Mouse (Mus musculus) bone marrow, adult 2 months (tissue): ENCODE measurements around the gene Kcnd3. TPM values are rescaled to one million over a fixed set of nuclear protein-coding genes. Genes with fewer than 3 reads are reported as not detected.

ENCODE experiments used
- H3K27ac ChIP-seq: fragments of 200-500 bp; 2 replicates; pipeline ENCODE4 v1.5.1; 2012; ENCODE audit warnings: low read depth, mild to moderate bottlenecking, control low read depth, inconsistent platforms, low read length; ENCODE audit not compliant: control insufficient read depth, poor library complexity, insufficient read depth
- H3K4me1 ChIP-seq: fragments of 200-500 bp; 2 replicates; pipeline ENCODE4 v1.6.1; 2011; ENCODE audit warnings: low read length; ENCODE audit not compliant: control insufficient read depth, insufficient read depth
- H3K4me3 ChIP-seq: fragments of 200-500 bp; replicated peaks from 2 replicates; pipeline ENCODE3; 2011; ENCODE audit warnings: mild to moderate bottlenecking, low read depth, low read length, control low read depth; ENCODE audit not compliant: control insufficient read depth
- CTCF ChIP-seq: fragments of 200-500 bp; IDR thresholded peaks from 2 replicates; pipeline ENCODE4 v1.5.1; 2011; ENCODE audit warnings: low read length, control low read depth; ENCODE audit not compliant: control insufficient read depth, insufficient read depth
- POLR2A ChIP-seq: fragments of 200-500 bp; IDR thresholded peaks from 2 replicates; pipeline ENCODE4 v1.6.1; 2011; ENCODE audit warnings: low read depth, mild to moderate bottlenecking, control low read depth, low read length, borderline replicate concordance; ENCODE audit not compliant: control insufficient read depth
- WGBS: fragments of 180-500 bp; shearing (Covaris S2); methylation state at CpG from one replicate; pipeline ENCODE4 v1.1.7; 2018; 5-methylcytosine and 5-hydroxymethylcytosine counted together
- polyA plus RNA-seq: library from polyadenylated mRNA; stranded (reverse); fragments of >200 nt; gene quantifications from 2 replicates; pipeline ENCODE4 v1.2.4, GENCODE M21; 2011; ENCODE audit warnings: low replicate concordance; ENCODE audit not compliant: missing spikeins, insufficient read depth, insufficient read length

Kcnd3 gene
- polyA plus RNA-seq, 1 experiment: not detected

- TF ChIP-seq POLR2A (no peak), CTCF (no peak)
- H3K27ac ChIP-seq: no peak overlapping the region
- WGBS: 74% methylated on average over 2 of the region's 2 CpGs
Measured at GRCm38 (mm10) chr3:105592246-105592645, 140.1 kb downstream of the Kcnd3 start.

DNA sequence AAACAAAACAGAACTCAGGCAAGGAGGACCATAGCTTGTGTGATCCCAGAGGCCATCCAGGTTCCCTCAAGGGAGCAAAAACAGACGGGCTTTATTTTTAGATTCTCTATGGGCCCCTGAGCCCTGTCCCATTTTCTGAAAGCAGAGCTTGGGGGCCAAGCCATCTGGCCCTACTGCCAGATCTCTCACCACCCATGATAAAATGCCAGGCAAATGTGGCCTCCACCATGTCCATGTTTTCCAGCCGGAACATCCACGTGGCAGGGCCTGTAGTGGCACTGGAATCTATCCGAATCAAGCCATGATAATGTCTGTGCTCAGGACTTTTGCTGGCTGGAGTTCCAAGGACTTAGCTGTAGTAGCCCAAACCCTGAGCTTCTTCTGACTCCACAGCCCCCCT, 148.4 kb downstream of the Kcnd3 start:
- Histone ChIP-seq H3K4me1 (no peaks in the 10 kb centered on the region), H3K4me3 (no peak overlapping the region), H3K27ac (no peak overlapping the region)
- TF ChIP-seq CTCF: no peak
- TF ChIP-seq POLR2A: no peak
- 77% methylated on average over 4 of the region's 4 CpGs for WGBS

More at GRCm38 (mm10) chr3:105592246-105592645, 140.1 kb downstream of the Kcnd3 start:
- no peak overlapping the region for H3K4me3 ChIP-seq
- no peaks in the 10 kb centered on the region for H3K4me1 ChIP-seq

GRCm38 (mm10) chr3:105602966-105603365, 150.8 kb downstream of the Kcnd3 start:
- TF ChIP-seq POLR2A (no peak), CTCF (no peak)
- Histone ChIP-seq H3K4me3 (no peak overlapping the region), H3K27ac (no peak overlapping the region), H3K4me1 (no peaks in the 10 kb centered on the region)
- 81% methylated on average over 5 of the region's 5 CpGs for WGBS

- TF ChIP-seq CTCF (no peak), POLR2A (no peak)
- H3K4me3 ChIP-seq: no peak overlapping the region
- no peak overlapping the region for H3K27ac ChIP-seq
- no peaks in the 10 kb centered on the region for H3K4me1 ChIP-seq
- 67% methylated on average over 5 of the region's 5 CpGs for WGBS
Measured at GRCm38 (mm10) chr3:105605726-105606125, 153.6 kb downstream of the Kcnd3 start.

DNA sequence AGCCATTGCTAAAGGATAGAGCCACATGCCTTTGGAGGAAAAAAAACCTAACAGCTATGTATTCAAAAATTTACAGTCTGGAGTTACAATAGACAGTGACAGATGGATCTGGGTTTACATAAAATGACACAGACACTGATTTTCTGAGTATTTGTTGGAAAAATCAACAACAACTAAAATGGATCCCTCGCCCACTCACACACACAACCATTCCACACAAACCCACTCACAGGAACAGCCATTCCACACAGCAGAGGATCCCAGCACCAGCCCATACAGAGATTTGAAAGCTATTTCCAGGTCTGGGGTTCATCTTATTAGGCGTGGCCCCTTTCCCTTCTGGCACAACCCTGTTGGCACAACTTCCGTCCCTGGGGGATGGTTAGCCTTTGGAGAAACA, 156.7 kb downstream of the Kcnd3 start:
- TF ChIP-seq POLR2A (no peak), CTCF (no peak)
- Histone ChIP-seq H3K27ac (no peak overlapping the region), H3K4me3 (no peak overlapping the region), H3K4me1 (no peaks in the 10 kb centered on the region)
- 70% methylated on average over 3 of the region's 3 CpGs for WGBS

DNA sequence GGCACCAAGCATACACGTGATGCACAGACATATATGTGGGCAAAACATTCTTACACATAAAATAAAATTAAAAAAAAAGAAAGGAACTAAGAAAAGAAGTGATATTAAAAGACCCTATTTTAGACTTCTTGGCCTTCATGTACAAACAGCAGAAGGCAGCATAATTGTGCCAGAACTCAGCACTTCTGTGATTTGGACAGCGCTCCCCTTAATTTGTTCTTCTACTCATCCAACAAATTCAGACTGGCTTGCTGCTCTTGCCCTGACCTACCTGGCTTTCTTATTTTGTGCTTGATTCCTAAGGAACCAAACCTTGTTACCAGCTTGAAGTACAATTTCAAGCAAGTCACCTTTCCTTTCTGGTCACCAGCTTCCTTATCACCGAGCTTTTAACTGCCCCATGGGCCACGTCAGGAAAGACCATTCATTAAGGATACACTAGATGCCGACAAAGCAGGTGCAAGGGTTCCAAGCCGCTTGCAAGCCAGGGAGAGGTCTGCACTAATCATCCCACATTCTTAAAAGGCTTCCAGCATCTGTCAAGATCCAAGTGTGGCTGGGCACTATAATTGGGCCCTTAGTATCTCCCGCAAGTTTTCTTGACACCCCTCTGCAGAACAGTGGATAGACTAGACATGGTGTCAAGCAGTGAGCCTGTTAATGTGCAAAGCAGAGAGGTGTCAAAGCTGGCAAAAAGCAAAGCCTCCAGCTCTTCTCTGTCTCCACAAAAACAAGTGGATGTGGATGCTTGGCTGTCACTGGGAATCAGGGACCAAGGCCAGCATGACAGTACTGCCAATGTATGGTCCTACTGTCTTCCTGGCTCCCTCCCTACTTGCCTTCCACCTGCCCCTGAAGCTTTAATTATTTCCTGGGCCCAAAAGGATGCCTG, 159.6 kb downstream of the Kcnd3 start:
- 81% methylated on average over 7 of the region's 7 CpGs for WGBS
- Histone ChIP-seq H3K27ac (no peak overlapping the region), H3K4me3 (no peak overlapping the region), H3K4me1 (no peaks in the 10 kb centered on the region)
- no peak for TF ChIP-seq CTCF

GRCm38 (mm10) chr3:105612423-105612814, 160.3 kb downstream of the Kcnd3 start:
- no peaks in the 10 kb centered on the region for H3K4me1 ChIP-seq
- TF ChIP-seq CTCF: no peak
- no peak for TF ChIP-seq POLR2A
- WGBS: 72% methylated on average over 4 of the region's 4 CpGs
- no peak overlapping the region for H3K4me3 ChIP-seq
- no peak overlapping the region for H3K27ac ChIP-seq

DNA sequence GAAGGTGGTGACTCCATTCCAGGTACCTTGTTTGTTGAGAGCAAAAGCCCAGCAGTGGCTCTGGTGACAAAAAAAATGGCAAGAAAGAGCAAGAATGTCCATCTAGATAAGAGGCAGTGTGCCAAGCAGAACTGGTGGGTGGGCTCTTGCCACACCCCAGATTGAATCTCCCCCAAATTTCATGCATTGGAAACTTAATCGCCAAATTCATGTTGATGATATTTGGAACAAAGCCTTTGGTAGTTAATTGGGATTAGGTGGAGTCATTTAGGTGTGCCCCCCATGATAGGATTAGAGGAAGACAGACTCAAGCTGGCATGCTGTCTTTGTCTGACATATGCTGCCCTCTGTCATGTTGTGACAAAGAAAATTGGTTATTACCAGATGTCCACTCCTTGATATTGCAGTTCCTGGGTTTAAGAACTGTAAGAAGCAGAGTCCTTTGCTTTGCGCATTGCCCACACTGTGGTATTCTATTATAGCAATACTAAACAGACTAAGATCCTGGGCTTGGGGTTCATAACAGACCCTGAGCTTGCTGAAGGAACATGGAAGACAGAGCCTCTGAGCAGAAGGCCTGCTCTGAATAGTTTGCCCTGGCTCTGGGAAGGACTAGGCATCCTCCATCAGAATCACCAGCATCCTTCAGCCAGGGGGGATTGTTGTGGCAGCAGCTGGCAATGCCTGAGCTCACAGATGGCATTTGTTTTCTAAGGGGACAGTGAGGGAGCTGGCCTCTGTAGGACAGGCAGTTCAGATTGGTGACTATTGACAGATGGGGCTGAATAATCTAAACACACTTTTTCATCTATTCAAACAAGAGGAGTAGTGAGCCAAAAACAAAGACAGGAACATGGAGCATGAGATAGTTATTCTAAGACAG, 165.0 kb downstream of the Kcnd3 start:
- Histone ChIP-seq H3K4me1 (no peaks in the 10 kb centered on the region), H3K27ac (no peak overlapping the region), H3K4me3 (no peak overlapping the region)
- no peak for TF ChIP-seq POLR2A
- no peak for TF ChIP-seq CTCF
- 84% methylated on average over 2 of the region's 2 CpGs for WGBS
